ENCODE assay signal across 9 mouse cellular contexts in genomic region chr7:120874764-120875539, GRCm38 (mm10). TPM values are rescaled to one million over a fixed set of nuclear protein-coding genes. Genes with fewer than 3 reads are reported as not detected.
DNase-seq lines count a peak whose midpoint lies in the region; ATAC-seq and TF ChIP-seq lines count a peak whose summit lies in the region.
"Had no signal": no experiment of that assay in that cellular context is flagged by ENCODE, and none has a peak within 500 bp of the region (broad histone marks: within the 10 kb centered on the region; RNA-seq: fewer than 3 reads in every experiment).

No protein-coding gene starts in this region.

- no peaks in the 10 kb centered on the region for H3K27me3 ChIP-seq in kidney, embryonic 15.5 days
- H3K27me3 ChIP-seq in lung, embryonic 15.5 days, result no peaks in the 10 kb centered on the region
- no peaks in the 10 kb centered on the region for H3K27me3 ChIP-seq in stomach, postnatal 0 days (ENCODE audit: control insufficient read depth, insufficient read depth, low read length)

- TF ChIP-seq CTCF in stomach, postnatal 0 days (IDR thresholded peaks at IDR 0.05; ENCODE audit: low read depth), result no peak

- WGBS in kidney, embryonic 15.5 days, result 71% methylated on average over 7 of the region's 7 CpGs
- 44% methylated on average over 7 of the region's 7 CpGs for WGBS in lung, embryonic 15.5 days
- WGBS in stomach, postnatal 0 days, result 50% methylated on average over 7 of the region's 7 CpGs

- no peak overlapping the region for H3K4me2 ChIP-seq in kidney, embryonic 15.5 days
- no peak overlapping the region for H3K4me2 ChIP-seq in lung, embryonic 15.5 days
- H3K4me2 ChIP-seq in stomach, postnatal 0 days (replicated peaks; ENCODE audit: low read depth), result no peak overlapping the region

- H3K9ac ChIP-seq in kidney, embryonic 15.5 days, result no peak overlapping the region
- H3K9ac ChIP-seq in lung, embryonic 15.5 days, result no peak overlapping the region
- no peak overlapping the region for H3K9ac ChIP-seq in stomach, postnatal 0 days (ENCODE audit: low read length)

- no peak for DNase-seq in kidney, adult 9 months
- peak; percentile 89 for DNase-seq in stomach, postnatal 0 days (ENCODE audit: low spot score)
- DNase-seq in layer of hippocampus, adult 18-20 months (ENCODE audit: low spot score in 2 of 2), result no peak
- no peak for DNase-seq in frontal cortex, postnatal 36 days (ENCODE audit: low spot score in 2 of 2)
- DNase-seq in heart, adult 11 months, result no peak
- DNase-seq: heart, postnatal 36 days had no signal

- no peak overlapping the region for H3K4me3 ChIP-seq in kidney, embryonic 15.5 days (replicated peaks)
- H3K4me3 ChIP-seq in lung, embryonic 15.5 days, result no peak overlapping the region
- no peak overlapping the region for H3K4me3 ChIP-seq in stomach, postnatal 0 days (ENCODE audit: low read depth, low read length)

- peak; percentile 67 for TF ChIP-seq EP300 in stomach, postnatal 0 days (optimal IDR thresholded peaks at IDR 0.05)

- peak; percentile 89 for ATAC-seq in kidney, embryonic 15.5 days (replicated peaks; ENCODE audit: low FRiP score)
- peak; percentile 81 for ATAC-seq in erythroid progenitor cell, adult 5-6 weeks (replicated peaks; ENCODE audit: low FRiP score, poor library complexity, severe bottlenecking)
- ATAC-seq in lung, embryonic 15.5 days (ENCODE audit: borderline replicate concordance, extremely low read depth, low FRiP score, low TSS enrichment), result peak; percentile 82
- ATAC-seq in stomach, postnatal 0 days (ENCODE audit: low FRiP score, low TSS enrichment), result peak; percentile 96

- no peaks in the 10 kb centered on the region for H3K9me3 ChIP-seq in kidney, embryonic 15.5 days (replicated peaks)
- H3K9me3 ChIP-seq in lung, embryonic 15.5 days, result no peaks in the 10 kb centered on the region
- H3K9me3 ChIP-seq in stomach, postnatal 0 days (ENCODE audit: control insufficient read depth, low read length), result no peaks in the 10 kb centered on the region

- 0 out of 2 replicates have a peak, but pooled peaks cover 5% of the 10 kb centered on the region for H3K4me1 ChIP-seq in kidney, embryonic 15.5 days
- H3K4me1 ChIP-seq in lung, embryonic 15.5 days, result peaks cover 22% of the 10 kb centered on the region
- H3K4me1 ChIP-seq in stomach, postnatal 0 days (replicated peaks; ENCODE audit: control insufficient read depth, insufficient read depth), result 0 out of 2 replicates have a peak, but pooled peaks cover 2% of the 10 kb centered on the region

- peak overlapping the region; percentile 65 for H3K27ac ChIP-seq in kidney, embryonic 15.5 days
- H3K27ac ChIP-seq in lung, embryonic 15.5 days, result peak overlapping the region; percentile 77
- H3K27ac ChIP-seq in stomach, postnatal 0 days (replicated peaks), result peak overlapping the region; percentile 82

- H3K36me3 ChIP-seq in kidney, embryonic 15.5 days, result no peaks in the 10 kb centered on the region
- H3K36me3 ChIP-seq in lung, embryonic 15.5 days, result peaks cover 1% of the 10 kb centered on the region; the same call in 1 of the 2 replicates
- H3K36me3 ChIP-seq in stomach, postnatal 0 days (ENCODE audit: control insufficient read depth, insufficient read depth, low read length), result peaks cover 2% of the 10 kb centered on the region; the same call in 1 of the 2 replicates

RNA-seq across cellular contexts. Expression of gene Eef2k, which starts 32.3 kb away (rescaled TPM):
- polyA plus RNA-seq in kidney, embryonic 15.5 days (2015; fragmentation: Nextera tagmentation; extraction: Ambion mirVana), result 23.8 and 27.6 TPM in 2 replicates
- 35.6 and 62.3 TPM in 2 replicates for total RNA-seq in erythroid progenitor cell, adult 5-6 weeks (2015; ENCODE audit: low replicate concordance)
- total RNA-seq in erythroid progenitor cell, adult 5-6 weeks (2017; ENCODE audit: low replicate concordance), result 80.2 and 225 TPM in 2 replicates
- 35.5 and 42.1 TPM in 2 replicates for polyA plus RNA-seq in lung, embryonic 15.5 days (2015; fragmentation: Nextera tagmentation; extraction: Ambion mirVana)
- polyA plus RNA-seq in stomach, postnatal 0 days (2015; fragmentation: Nextera tagmentation; extraction: Ambion mirVana), result 39.9 and 42.0 TPM in 2 replicates
- total RNA-seq in layer of hippocampus, adult 18-20 months (2021), result 10 to 100 TPM; 25.2 to 29.2 TPM

RNA-seq across cellular contexts. Expression of gene Polr3e, which starts 42.6 kb away (rescaled TPM):
- polyA plus RNA-seq in kidney, embryonic 15.5 days (2015; fragmentation: Nextera tagmentation; extraction: Ambion mirVana), result 42.7 and 44.0 TPM in 2 replicates
- total RNA-seq in erythroid progenitor cell, adult 5-6 weeks (2015; ENCODE audit: low replicate concordance), result 0.42 and 1.4 TPM in 2 replicates
- 2.3 and 3.0 TPM in 2 replicates for total RNA-seq in erythroid progenitor cell, adult 5-6 weeks (2017; ENCODE audit: low replicate concordance)
- polyA plus RNA-seq in lung, embryonic 15.5 days (2015; fragmentation: Nextera tagmentation; extraction: Ambion mirVana), result 33.3 and 34.0 TPM in 2 replicates
- 16.1 and 17.7 TPM in 2 replicates for polyA plus RNA-seq in stomach, postnatal 0 days (2015; fragmentation: Nextera tagmentation; extraction: Ambion mirVana)
- total RNA-seq in layer of hippocampus, adult 18-20 months (2021), result 10 to 100 TPM; 24.3 to 28.0 TPM
